Mouse (Mus musculus) forebrain, postnatal 0 days (tissue): ENCODE data around the gene Grb2. TPM values are rescaled to one million over a fixed set of nuclear protein-coding genes. Genes with fewer than 3 reads are reported as not detected.

ENCODE experiments used
- ATAC-seq: fragments of 200-750 bp; cut with Nextera tagmentation; 2 replicates; pipeline ENCODE4 v1.8.0; 2017; ENCODE audit warnings: mild to moderate bottlenecking, moderate library complexity
- DNase-seq: peaks from one replicate; pipeline ENCODE4 v3.0.0-alpha.2; 2015
- H3K27ac ChIP-seq: fragments of 300-500 bp; sonication (generic); 2 replicates; pipeline ENCODE4 v1.5.1; 2014; ENCODE audit warnings: low read depth, mild to moderate bottlenecking, antibody characterized with exemption, low read length, moderate library complexity, mixed read lengths
- H3K27me3 ChIP-seq: fragments of 300-500 bp; sonication (generic); 2 replicates; pipeline ENCODE4 v1.6.1; 2014; ENCODE audit warnings: mild to moderate bottlenecking, low read length, mixed read lengths; ENCODE audit not compliant: insufficient read depth
- H3K36me3 ChIP-seq: fragments of 300-500 bp; sonication (generic); 2 replicates; pipeline ENCODE4 v1.6.1; 2014; ENCODE audit warnings: mild to moderate bottlenecking, moderate library complexity; ENCODE audit not compliant: insufficient read depth
- H3K4me1 ChIP-seq: fragments of 300-500 bp; sonication (generic); 2 replicates; pipeline ENCODE4 v1.6.1; 2014; ENCODE audit warnings: antibody characterized with exemption; ENCODE audit not compliant: insufficient read depth
- H3K4me2 ChIP-seq: fragments of 300-500 bp; sonication (generic); 2 replicates; pipeline ENCODE4 v1.6.1; 2014; ENCODE audit warnings: low read depth, mild to moderate bottlenecking, moderate library complexity
- H3K4me3 ChIP-seq: fragments of 300-500 bp; sonication (generic); 2 replicates; pipeline ENCODE4 v1.5.1; 2014; ENCODE audit warnings: low read depth, low read length, mixed read lengths
- H3K9ac ChIP-seq: fragments of 300-500 bp; sonication (generic); 2 replicates; pipeline ENCODE4 v1.6.1; 2014; ENCODE audit warnings: mild to moderate bottlenecking
- H3K9me3 ChIP-seq: fragments of 300-500 bp; sonication (generic); 2 replicates; pipeline ENCODE4 v1.6.1; 2016; ENCODE audit warnings: low read length
- CTCF ChIP-seq: sonication (generic); IDR thresholded peaks from 2 replicates; pipeline ENCODE4 v1.5.1; 2016; ENCODE audit warnings: antibody characterized with exemption, control low read depth, low read depth
- WGBS: fragments of 180-500 bp; shearing (Covaris S2); extraction: QIAGEN DNeasy Blood & Tissue Kit; methylation state at CpG from one replicate; pipeline ENCODE4 v1.1.7; 2014; 5-methylcytosine and 5-hydroxymethylcytosine counted together
- polyA plus RNA-seq: library from polyadenylated mRNA; unstranded; fragments of >200 nt; fragmentation: Nextera tagmentation; extraction: Ambion mirVana; gene quantifications from 2 replicates; pipeline ENCODE4 v1.2.1, GENCODE M21; 2015
- total RNA-seq: library from RNA; depleted of rRNA; stranded (reverse); fragments of >200 nt; gene quantifications from 2 replicates; pipeline ENCODE4 v1.2.3, GENCODE M21; 2014

Grb2 gene
- total and polyA plus RNA-seq, 2 experiments from 2014 or later: 91.9 to 162 TPM

DNA sequence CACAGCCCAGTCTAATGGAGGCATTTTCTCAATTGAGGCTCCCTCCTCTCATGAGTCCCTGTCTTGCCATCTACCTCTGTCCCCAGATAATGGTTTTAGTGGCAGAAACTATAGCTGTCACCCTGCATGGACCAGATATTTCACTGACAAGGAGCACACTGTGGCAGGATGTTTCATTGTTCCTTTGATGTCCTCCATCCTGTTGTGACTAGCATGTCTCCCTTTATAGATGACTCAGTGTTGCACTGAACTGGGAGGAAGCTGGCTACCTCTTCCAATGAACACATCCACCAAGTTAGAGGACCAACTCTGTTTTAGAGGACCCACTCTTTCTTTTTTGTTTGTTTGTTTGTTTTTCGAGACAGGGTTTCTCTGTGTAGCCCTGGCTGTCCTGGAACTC is 37.7 kb upstream of the Grb2 start:
- no peak for TF ChIP-seq CTCF
- H3K27me3 ChIP-seq: no peaks in the 10 kb centered on the region
- DNase-seq (no peak), ATAC-seq (no peak)
- no peaks in the 10 kb centered on the region for H3K36me3 ChIP-seq
- no peak overlapping the region for H3K4me3 ChIP-seq
- no peaks in the 10 kb centered on the region for H3K4me1 ChIP-seq
- no peak overlapping the region for H3K27ac ChIP-seq
- H3K4me2 ChIP-seq: no peak overlapping the region
- H3K9ac ChIP-seq: no peak overlapping the region
- no peaks in the 10 kb centered on the region for H3K9me3 ChIP-seq
- 96% methylated on average over 1 of the region's 1 CpGs for WGBS

DNA sequence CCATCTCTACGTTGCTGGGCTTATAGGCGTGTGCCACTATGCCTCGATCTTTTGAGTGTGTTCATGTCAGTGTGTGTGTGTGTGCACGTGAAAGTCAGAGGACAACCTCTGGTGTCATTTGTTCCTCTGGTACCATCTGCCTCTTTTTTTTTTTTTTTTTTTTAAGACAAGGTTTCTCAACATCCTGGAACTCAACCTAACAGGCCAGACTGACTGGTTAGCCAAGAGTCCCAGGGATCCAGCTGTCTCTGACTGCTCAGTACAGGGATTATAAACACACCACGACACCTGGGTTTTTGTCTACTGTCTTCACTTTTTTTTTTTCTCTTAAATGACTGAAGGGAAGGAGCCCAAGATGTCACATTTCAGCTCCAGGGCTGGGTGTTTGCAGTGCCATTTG is 36.0 kb upstream of the Grb2 start:
- Histone ChIP-seq H3K9ac (no peak overlapping the region), H3K27ac (no peak overlapping the region), H3K4me2 (no peak overlapping the region), H3K4me1 (no peaks in the 10 kb centered on the region), H3K27me3 (no peaks in the 10 kb centered on the region), H3K36me3 (no peaks in the 10 kb centered on the region), H3K9me3 (no peaks in the 10 kb centered on the region), H3K4me3 (no peak overlapping the region)
- TF ChIP-seq CTCF: no peak
- 82% methylated on average over 5 of the region's 5 CpGs for WGBS
- ATAC-seq (no peak), DNase-seq (no peak)

DNA sequence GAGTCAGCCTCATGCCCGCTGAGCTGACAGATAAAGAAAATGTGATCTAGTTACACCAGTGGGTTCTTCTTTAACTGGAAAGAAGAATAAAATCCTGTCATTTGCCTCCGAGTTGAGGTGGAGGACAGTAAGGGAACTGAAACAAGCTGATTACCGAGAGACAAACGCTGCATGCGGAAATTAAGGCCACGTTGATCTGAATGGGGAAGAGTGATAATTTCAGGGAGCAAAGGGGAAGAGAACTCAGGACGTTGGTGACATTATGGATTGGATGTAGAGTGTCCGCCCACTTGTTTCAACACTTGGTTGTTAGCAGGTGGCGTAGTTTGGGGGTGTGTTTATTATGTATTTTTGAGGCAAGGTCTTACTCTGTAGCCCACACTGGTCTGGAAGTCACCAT is 34.5 kb upstream of the Grb2 start:
- Histone ChIP-seq H3K4me3 (no peak overlapping the region), H3K27me3 (no peaks in the 10 kb centered on the region), H3K9ac (no peak overlapping the region), H3K27ac (no peak overlapping the region), H3K4me2 (no peak overlapping the region), H3K36me3 (no peaks in the 10 kb centered on the region), H3K4me1 (no peaks in the 10 kb centered on the region), H3K9me3 (no peaks in the 10 kb centered on the region)
- WGBS: 86% methylated on average over 9 of the region's 9 CpGs
- no peak for TF ChIP-seq CTCF
- no peak for ATAC-seq
- no peak for DNase-seq

DNA sequence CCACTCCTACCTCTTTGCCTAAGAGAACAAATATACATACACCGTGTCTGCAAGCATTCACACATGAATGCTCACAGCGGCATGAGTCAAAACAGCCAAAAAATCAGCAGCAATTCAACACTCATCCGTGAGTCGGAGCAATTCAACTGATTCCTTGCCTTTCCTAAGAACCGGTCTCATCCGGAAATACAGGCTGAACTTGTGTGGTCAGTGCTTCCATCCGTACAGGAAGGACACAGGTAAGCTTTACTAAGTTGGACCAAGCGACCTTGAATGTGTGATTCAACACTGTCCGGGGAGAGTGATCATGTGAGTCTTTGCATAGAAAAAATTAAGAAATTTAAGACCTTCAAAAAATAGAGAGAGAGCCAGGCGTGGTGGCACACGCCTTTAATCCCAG is 32.7 kb upstream of the Grb2 start:
- no peak overlapping the region for H3K4me3 ChIP-seq
- H3K9ac ChIP-seq: no peak overlapping the region
- DNase-seq (no peak), ATAC-seq (no peak)
- H3K4me1 ChIP-seq: no peaks in the 10 kb centered on the region
- no peaks in the 10 kb centered on the region for H3K9me3 ChIP-seq
- H3K36me3 ChIP-seq: no peaks in the 10 kb centered on the region
- no peak overlapping the region for H3K27ac ChIP-seq
- H3K27me3 ChIP-seq: no peaks in the 10 kb centered on the region
- TF ChIP-seq CTCF: no peak
- WGBS: 92% methylated on average over 11 of the region's 11 CpGs
- no peak overlapping the region for H3K4me2 ChIP-seq

DNA sequence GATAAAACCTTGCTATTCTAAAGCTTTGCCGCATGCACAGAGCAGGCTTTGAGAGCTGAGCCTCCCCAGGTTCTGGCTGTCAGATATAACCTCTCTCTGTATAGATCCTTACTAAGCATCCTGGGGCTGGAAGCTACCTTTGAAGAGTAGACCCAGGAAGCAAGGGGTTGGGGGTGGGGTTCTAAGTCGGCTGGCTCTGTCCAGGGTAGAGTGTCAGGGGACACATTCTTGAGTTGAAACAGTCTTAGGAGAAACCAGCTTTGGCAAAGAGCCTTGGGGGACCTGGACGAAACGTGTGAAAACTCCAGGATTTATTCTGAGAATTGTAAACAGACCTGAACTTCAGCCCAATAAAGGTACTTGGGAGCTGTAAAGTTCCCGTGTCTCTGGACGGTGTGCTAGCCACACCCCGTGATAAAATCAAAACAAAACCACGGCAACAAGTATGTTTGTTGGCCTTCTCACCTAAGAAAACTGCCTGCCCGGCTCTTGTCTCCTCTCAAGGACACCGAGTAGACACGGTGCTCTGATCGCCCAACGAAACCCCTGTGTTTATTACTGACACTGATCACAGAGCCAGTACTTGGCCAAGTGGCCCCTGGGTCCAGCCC is 30.0 kb upstream of the Grb2 start:
- ATAC-seq (no peak), DNase-seq (no peak)
- Histone ChIP-seq H3K9ac (no peak overlapping the region), H3K27ac (no peak overlapping the region), H3K27me3 (no peaks in the 10 kb centered on the region), H3K36me3 (no peaks in the 10 kb centered on the region), H3K4me2 (no peak overlapping the region), H3K4me1 (no peaks in the 10 kb centered on the region), H3K9me3 (no peaks in the 10 kb centered on the region), H3K4me3 (no peak overlapping the region)
- TF ChIP-seq CTCF: no peak
- 59% methylated on average over 13 of the region's 13 CpGs for WGBS

DNA sequence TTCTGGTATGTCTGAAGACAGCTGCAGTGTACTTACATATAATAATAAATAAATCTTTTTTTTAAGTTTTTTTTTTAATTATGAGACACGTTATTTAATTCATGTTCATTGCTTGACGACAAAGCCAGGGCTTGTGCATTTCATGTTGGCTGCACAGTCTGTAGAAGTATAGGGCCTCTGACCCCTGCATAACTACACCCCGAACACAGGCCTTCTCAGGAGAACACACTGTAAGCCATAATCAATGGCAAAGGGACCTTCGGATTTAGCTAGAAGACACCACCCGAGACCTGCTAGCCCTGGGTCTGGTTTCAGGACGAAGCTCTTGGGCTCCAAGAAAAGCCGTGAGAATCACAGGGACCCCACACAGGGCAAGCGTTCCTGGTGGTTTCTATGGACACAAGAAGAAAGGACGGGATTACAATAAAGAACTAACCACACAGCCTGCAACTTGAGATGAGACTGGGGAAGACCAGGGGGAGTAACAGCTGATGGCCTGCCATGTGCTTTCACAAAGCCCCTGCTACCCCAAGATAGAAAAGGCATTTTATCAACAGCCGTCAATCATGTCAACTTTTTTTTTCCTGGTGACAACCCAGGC is 29.3 kb upstream of the Grb2 start:
- DNase-seq (no peak), ATAC-seq (no peak)
- no peak for TF ChIP-seq CTCF
- Histone ChIP-seq H3K4me3 (no peak overlapping the region), H3K27ac (no peak overlapping the region), H3K4me2 (no peak overlapping the region), H3K27me3 (no peaks in the 10 kb centered on the region), H3K4me1 (no peaks in the 10 kb centered on the region), H3K9ac (no peak overlapping the region), H3K36me3 (no peaks in the 10 kb centered on the region), H3K9me3 (no peaks in the 10 kb centered on the region)
- 31% methylated on average over 10 of the region's 10 CpGs for WGBS

DNA sequence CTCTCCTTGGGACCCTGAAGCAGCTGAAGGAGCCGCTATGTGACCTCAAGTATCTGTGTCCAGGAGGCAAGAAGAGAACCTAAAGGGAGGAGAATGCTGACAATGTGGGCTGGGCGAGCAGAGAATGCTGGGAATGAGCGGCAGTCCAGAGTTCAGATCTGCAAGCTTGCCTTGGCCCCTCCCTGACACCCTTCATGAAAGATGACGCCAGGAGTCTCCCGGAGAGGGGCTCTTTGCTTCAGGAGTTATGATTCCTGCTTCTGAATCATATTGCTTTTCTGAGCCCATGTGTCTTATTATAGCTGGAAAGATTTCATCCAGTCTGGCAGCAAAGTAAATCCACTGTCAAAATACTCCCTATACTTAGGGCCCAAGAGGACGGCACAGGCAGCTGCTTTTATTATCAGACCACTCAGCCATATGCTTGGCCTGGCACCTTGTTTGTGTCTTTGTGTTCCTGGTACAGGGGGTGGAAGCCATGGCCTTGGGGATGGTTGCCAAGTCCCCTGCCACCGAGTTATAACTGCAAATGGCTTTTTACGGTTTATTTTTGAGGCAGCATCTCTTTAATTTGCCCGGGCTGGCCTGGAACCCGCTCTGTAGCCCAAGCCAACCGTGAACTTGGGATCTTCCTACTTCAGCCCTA is 25.8 kb upstream of the Grb2 start:
- no peak overlapping the region for H3K9ac ChIP-seq
- WGBS: 35% methylated on average over 11 of the region's 11 CpGs

More for the DNA sequence above, 25.8 kb upstream of the Grb2 start:
- Histone ChIP-seq H3K4me2 (no peak overlapping the region), H3K9me3 (no peaks in the 10 kb centered on the region), H3K36me3 (no peaks in the 10 kb centered on the region), H3K4me3 (no peak overlapping the region), H3K4me1 (no peaks in the 10 kb centered on the region), H3K27me3 (no peaks in the 10 kb centered on the region), H3K27ac (peak overlapping the region; percentile 50; the same call in 1 of the 2 replicates)
- DNase-seq (peak; percentile 13), ATAC-seq (peak; percentile 27; the same call in 1 of the 2 replicates)
- no peak for TF ChIP-seq CTCF
